Mouse (Mus musculus): ENCODE data around the gene Trmt10a. TPM values are rescaled to one million over a fixed set of nuclear protein-coding genes. Genes with fewer than 3 reads are reported as not detected.

Gene Trmt10a
- total RNA-seq (2023) = 7.3 TPM

GRCm38 (mm10) chr3:138143315-138144059 is at the start of gene Trmt10a:
Gene Trmt10a, plus strand, starts transcription at chr3:138143448.

GRCm38 (mm10) chr3:138144642-138145171 is 1.5 kb downstream of the Trmt10a start, which contains the start of gene Mttp:
Gene Mttp, minus strand, starts transcription at chr3:138144968.

GRCm38 (mm10) chr3:138193683-138194302 is 50.5 kb downstream of the Trmt10a start, which contains the start of gene 4930579F01Rik:
Gene 4930579F01Rik, minus strand, starts transcription at chr3:138193825.

Other genes starting within 250 kb of the Trmt10a start
- gene Lamtor3, start 224.9 kb upstream of the Trmt10a start, total RNA-seq (2023) = 52.9 TPM
- gene Dapp1, start 161.9 kb upstream of the Trmt10a start, total RNA-seq (2023) = 43.2 TPM
- gene 1110002E22Rik, start 78.4 kb upstream of the Trmt10a start, total RNA-seq (2023) = not detected
- gene Gm5105, start 76.1 kb upstream of the Trmt10a start, total RNA-seq (2023) = not detected
- gene Mttp, start 1.5 kb downstream of the Trmt10a start, total RNA-seq (2023) = 3.0 TPM
- not detected for gene 4930579F01Rik, start 50.4 kb downstream of the Trmt10a start, total RNA-seq (2023)
- not detected for gene Adh7, start 74.3 kb downstream of the Trmt10a start, total RNA-seq (2023)
- gene Adh1, start 117.5 kb downstream of the Trmt10a start, total RNA-seq (2023) = 1.9 TPM
- gene Adh6a, start 169.8 kb downstream of the Trmt10a start, total RNA-seq (2023) = not detected
- gene Adh6b, start 198.3 kb downstream of the Trmt10a start, total RNA-seq (2023) = not detected

Measured in CD8-positive naive resting alpha-beta T cell, adult 57 days (primary cell).